Mouse (Mus musculus) brain, embryonic 18.5 days (tissue): ENCODE data around the gene Helq.

Source experiments
- DNase-seq: peaks from one replicate; pipeline ENCODE4 v3.0.0-alpha.2; 2012; ENCODE audit warnings: low read depth, low spot score

The Helq gene

GRCm38 (mm10) chr5:100779002-100779401, 19.4 kb downstream of the Helq start:
- DNase-seq = no peak

- no peak for DNase-seq
Measured at GRCm38 (mm10) chr5:100776900-100777299, 21.5 kb downstream of the Helq start.

DNA sequence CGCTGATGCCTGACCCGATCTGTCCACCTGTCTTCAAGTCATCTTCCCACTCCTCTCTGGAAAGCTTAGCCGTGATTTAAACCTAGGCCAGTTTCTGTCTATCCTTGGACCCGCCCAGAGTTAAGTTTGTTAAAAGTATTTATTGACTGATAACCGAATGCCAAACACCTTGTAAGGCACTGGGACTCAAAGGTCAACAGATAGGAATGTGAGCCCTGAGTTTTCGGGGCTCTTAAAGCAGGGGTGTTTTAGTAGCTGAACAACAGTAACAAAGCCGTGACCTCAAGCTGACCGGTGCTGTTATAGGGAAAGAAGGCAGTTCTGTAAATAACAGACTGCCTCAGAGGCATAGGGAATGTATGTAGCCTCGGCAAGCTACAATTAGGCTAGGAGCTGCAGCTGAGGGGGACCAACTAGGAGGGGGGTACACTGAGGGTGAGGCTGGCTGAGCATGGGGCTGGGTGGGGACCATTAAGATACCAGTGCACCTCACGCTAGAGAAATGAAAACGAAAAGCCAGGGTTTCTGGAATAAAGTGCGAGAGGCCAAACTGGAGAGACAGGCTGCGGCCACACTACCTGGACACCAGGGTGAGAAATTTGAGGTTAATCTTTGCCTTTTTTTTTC, 22.5 kb downstream of the Helq start:
- no peak for DNase-seq

- no peak for DNase-seq
Measured at GRCm38 (mm10) chr5:100771575-100771974, 26.8 kb downstream of the Helq start.

- no peak for DNase-seq
Measured at GRCm38 (mm10) chr5:100766026-100766425, 32.4 kb downstream of the Helq start.

DNA sequence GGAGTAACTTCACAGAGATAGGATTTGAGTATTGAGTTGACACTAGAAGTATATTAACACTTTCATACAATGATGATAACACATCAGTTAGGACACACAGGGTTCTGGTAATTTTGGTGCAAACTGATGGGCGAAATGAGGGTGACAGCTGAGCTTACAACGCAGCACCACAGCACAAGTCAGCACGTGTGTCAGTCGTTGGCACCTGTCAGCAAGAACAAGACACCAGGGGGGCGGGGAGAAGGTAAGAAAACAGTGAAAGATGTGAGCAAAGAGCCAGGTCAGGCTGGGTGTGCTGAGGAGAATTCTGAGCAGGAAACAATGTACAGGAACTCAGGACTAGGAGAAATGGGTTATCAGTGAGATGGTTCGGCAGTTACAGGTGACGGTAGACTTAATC, 36.7 kb downstream of the Helq start:
- no peak for DNase-seq

DNA sequence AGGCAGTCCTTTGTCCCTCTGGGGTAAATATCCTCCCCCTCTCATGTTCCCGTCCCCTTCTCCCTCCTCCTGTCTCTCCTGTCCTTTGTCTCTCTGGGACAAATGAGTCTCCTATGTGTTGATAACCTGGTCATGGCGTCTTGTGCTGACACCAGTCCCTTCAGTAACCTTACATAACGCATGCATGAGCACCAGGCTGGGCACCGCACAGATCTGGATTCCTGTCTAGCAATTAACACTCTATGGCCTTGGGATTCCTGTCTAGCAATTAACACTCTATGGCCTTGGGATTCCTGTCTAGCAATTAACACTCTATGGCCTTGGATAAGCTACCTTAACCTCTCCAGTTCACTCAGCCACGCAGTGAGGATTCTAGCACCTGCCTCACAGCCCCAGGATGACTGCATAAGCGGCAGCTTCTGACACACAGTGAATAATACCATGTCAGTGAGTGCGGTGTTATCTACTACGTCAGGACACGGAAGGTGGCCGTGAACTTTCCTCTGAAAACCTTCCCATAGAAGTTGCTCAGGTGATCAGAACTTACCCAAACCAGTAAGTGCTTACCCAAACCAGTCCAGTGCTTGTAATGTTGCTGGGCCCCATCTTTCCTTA, 38.2 kb downstream of the Helq start:
- no peak for DNase-seq

- DNase-seq = no peak
Measured at GRCm38 (mm10) chr5:100758121-100758520, 40.3 kb downstream of the Helq start.

- no peak for DNase-seq
Measured at GRCm38 (mm10) chr5:100753407-100753806, 45.0 kb downstream of the Helq start.

DNA sequence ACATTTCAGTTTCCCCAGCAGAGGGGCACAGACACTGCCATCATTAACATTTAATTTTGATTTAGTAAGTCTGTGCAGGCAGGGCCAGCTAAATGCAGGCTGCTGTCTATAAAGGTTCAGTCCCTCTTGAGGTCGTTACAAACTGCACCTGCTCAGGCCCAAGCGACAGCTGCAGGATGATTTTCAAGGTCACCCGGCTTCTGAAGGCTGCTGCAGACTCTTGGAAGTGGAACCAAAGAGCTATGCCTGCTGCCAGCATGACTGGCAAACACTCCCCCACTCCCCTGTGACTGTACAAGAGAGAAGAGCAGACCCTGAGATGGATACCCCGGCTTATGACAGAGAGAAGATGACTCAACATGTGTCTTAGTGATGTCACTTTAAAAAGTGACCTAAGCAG, 46.7 kb downstream of the Helq start:
- no peak for DNase-seq

DNA sequence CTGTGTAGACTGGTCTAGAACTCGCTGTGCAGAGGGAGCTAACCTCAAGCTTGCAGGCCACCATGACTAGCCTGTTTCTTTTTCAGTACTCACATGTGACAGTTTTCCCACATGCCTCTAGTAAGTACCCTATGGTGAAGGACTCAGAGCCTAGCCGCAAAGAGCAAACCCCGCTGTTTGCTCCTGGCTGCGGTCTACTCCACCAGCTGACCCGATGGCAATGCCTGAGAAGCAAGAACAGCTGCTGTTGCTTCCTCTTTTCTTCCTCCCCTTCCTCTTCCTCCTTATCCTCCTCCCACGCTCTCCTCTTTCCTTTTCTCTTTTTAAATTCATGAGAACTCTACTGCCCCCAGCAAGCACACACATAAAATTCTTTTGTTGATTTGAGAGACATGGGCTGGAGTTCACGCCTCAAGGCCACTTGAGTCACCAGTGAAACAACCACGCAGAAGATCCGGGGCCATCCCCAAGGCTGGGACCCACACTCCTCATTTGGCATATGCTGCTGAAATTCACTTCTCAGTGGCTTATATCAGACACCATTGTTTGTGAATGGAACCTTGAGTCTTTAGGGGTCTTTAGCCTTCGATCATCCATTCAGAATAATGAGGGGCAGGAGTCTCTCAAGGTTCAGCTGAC, 47.7 kb downstream of the Helq start:
- no peak for DNase-seq

GRCm38 (mm10) chr5:100738802-100739201, 59.6 kb downstream of the Helq start:
- no peak for DNase-seq

GRCm38 (mm10) chr5:100736919-100737318, 61.5 kb downstream of the Helq start:
- DNase-seq = no peak

DNA sequence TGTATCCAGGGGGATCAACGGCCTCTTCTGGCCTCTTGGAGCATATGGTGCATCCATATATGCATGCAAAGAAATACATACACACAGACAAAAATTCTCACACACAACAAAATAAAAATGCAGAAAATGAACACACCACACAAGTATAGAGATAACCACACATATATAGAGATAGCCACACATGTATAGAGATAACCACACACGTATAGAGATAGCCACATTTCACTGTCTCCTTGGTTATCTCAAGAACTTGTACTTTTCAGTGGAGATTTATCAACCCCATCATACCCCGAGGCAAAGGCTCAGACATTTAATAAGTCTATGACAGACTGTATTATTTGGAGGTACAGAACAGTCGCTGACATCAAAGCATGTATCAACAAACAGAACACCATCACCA, 63.9 kb downstream of the Helq start:
- DNase-seq = no peak

GRCm38 (mm10) chr5:100728757-100729156, 69.6 kb downstream of the Helq start:
- no peak for DNase-seq

- DNase-seq = no peak
Measured at GRCm38 (mm10) chr5:100726001-100726400, 72.4 kb downstream of the Helq start.

DNA sequence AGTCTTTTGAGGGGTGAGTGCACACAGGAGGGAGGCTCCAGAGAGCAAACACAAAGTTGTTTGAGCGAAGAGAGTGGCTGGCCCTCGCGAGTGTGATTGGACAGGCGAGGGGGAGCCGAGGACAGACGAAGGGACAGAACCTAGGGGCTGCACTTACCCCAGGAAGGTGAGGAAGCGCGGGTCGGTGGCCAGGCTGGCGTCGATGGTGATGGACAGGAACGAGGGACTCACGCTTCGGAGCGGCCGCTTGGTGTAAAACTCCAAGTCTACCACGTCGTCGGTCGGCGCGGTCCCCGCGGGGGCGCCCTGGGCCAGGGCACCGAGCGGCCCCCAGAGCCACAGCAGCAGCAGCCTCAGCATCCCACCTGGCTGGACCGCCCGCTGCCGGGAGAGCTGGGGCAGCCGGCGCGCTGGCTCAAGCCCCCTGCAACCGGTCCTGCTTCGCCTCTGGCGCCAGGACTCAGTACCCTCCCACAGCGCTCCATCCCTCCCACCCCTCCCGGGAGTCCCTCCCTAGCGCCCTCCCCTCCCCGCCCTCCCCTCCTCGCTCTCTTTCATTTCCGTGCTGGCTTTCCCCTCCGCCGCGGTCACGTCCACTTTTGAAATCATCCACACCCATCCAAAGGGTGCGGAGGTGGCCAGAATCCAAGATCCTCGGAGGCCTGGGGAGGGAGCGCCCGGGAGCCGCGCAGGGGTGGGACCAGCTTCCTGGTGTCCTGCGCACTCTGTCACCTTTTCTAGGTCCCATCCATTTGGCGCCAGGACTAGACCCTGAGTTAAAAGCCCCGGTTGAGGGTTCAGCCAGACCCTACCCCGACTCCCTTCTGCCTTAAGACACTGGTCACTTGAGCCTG, 78.9 kb downstream of the Helq start, which contains the start of gene Hpse:
Gene Hpse (minus strand): TSS at position 482 of the 854 bp plus-strand sequence.
- DNase-seq = no peak

GRCm38 (mm10) chr5:100716762-100717161, 81.6 kb downstream of the Helq start:
- DNase-seq = no peak
